Mouse (Mus musculus) v-Abl transformed pro-B cells (cell line): ENCODE data around the gene Opcml.

Source experiments
- in situ Hi-C, 2 experiments: fragments of 400-800 bp; cut with MboI; formaldehyde crosslinking; loops; one replicate each; pipeline ENCODE4 v1.15.1; 2025; ENCODE audit not compliant: unreplicated experiment in 2 of 2

Gene Opcml

DNA sequence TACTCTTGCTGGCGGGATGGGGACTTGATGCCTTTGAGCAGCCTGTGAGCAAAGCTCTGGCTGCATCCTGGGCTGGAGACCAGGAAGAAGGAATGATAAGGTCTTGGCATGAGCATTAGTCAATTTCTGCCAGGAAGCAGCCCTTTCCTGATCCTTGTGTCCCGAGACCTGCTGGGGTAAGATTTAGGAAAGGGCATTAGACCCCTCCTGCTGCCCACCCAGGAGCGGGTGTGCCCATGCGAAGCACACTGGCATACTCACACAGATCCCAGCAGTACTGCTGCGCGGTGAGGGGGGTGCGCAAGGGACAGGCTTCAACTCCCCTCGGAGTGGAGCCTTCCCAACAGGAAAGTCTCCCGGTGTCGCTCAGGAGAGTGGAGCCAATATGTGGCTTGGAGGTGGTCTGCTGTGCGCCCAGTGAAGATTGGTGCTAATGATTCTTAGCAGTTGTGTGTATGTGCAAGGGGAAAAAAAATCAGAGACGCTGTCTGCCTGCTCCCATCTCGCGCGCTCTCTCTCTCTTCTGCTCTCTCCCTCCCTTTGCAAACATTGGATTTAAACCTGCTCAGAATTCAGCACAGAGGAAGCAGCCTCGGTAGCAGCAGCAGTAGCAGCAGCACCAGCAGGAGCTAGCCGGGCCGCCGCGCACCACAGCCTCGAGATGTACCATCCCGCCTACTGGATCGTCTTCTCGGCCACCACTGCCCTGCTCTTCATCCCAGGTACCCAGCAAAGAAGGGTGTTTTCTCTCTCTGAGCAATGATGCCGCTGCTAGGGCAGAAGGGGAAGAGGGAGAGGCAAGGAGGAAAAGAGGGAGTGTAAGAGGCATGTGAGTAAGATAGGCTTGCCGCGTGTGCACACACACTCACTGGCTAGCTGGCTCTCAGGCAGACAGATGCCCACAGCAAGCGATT lies at the start of gene Opcml:
Opcml (plus strand) TSS at position 51 of the 914 bp plus-strand sequence.
- in situ Hi-C loops, result no loop called here

DNA sequence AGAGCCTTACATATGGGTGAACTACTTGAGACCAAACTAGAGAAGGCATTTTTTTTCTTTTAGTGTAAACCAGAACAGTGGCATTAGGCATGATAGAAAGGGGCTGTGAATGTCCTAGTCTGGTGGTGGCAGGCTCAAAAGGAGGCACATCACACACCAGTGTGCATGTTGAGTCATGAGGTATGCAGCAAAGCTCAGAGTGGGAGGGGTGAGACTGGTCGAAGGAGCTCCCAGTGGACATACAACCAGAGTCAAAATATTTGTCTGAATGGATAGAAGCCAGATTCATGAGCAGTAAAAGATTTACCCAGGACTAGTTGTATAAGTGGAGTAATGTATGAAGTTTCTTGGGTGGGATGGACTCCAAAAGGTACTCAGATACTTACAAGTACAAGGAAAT lies 31.9 kb upstream of the Opcml start:
- in situ Hi-C loops, result no loop called here

DNA sequence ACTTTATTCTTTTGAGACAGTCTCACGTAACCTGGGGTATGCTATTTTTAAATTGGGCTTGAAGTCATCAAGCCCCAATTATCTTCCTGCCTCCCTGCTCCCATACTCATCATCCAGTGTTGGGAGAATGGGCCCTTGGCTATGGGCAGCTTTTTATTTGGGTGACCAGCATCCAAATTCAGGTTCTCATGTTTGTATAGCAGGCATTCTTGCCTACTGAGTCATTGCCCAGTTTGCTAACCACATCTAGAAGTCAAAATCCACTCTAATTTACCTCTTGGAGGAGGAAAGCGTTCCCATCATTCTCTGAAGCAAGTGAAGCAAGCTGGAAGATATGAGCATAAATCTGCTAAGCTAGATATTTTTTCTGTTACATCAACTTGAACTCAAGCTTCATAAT lies 29.4 kb upstream of the Opcml start:
- in situ Hi-C loops, result no loop called here

DNA sequence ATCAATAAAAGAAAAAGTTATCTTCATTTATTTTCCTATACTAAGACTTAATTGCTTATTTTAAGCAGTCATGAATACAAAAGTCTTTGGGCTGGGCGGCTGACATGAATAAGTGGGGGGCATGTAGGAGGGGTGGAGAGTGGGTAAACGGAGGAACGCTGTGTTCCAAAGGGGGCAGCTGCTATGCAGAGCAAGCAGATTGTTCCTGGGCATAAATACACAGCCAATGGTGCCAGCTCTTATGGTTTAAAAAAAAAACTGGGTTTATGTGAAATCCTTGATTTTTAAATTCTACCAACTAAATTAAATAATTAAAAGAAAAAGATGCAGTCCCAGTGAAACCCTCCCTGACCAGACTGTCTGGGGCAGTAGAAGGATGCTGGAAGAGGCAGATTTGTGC lies 24.1 kb upstream of the Opcml start:
- in situ Hi-C loops, result no loop called here

DNA sequence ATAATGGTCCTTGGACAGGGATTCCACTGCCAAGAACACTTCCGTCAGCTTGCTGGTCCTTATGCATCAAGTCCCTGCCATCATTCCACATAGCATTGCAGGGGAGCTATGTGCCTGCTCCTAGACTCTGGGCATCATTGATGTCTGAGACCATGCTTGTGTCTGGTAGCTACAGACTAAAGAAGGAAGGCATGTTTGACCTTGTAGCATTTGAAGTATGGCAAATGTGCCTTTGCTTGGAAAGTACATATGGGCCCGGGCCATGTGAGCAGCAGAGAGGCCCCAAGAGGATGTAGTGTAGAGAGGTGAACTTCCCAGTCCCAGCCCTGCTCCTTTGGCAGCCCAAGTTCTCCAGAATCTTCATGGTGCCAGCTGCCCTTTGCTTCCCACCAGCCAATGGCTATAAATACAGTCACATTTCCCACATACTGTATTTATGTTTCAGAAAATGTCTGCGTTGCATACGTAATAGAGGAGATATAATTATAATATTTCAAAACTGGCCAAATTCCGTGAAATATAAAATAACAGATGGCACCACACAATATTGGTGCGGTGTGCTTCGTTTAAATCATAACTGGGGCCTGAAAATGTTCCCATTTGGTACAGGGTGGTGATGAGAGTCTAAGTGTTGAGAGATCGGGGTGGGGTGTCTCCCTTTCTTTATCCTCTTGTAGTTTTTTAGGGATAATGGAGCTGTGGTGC lies 23.2 kb upstream of the Opcml start:
- in situ Hi-C loops, result no loop called here

DNA sequence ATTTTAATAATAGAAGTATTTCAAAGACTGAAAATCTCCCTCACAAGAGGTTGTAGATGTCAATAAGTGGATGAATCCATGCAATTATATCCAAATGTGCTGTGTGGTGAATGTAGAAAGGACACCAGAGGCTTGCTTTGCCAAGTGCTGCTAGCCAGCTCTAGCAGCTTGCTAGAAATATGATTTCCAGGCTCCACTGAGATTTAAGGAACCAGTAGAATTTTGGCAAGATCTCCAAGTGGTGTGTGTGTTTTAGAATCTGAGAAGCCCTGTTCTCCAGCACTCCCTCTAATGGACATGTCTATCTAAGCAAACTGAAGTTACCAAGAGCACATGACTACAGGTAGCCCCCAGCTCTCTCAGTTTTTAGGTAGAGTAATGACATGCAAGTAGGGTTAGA lies 21.8 kb upstream of the Opcml start:
- in situ Hi-C loops, result no loop called here

DNA sequence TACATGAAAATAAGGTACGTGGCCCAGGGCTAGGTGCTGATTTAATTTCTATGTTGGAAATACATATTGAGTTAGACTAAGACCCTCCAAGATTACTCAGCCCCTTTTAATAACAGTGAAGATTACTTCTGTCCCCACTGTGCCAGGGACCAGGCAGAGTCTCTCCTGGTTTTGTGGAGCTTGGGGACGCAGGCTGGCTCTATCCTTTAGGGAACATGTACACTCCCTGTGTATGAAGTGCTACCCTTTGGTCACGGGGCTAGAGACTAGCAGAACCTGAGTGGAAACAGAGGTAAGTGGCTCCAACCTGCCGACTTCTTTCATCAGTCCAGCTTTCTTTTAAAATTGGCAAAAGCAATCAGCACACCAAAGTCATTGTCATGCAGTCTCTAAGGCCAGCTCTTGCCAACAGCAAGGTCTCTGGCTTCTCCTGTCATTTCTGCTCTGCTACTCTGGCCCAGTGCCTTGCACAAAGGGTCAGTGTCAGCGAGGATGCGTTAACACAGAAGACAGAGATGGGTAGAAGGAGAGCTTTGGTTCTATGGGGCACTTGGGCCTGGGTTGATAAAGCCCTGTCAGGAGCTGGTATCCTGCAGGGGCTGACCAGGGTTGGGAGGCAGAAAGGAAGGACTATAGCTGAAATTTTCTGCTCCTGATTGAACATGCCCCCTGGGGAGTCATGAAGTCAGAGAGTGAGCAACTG lies 9.1 kb upstream of the Opcml start:
- in situ Hi-C loops, result no loop called here

DNA sequence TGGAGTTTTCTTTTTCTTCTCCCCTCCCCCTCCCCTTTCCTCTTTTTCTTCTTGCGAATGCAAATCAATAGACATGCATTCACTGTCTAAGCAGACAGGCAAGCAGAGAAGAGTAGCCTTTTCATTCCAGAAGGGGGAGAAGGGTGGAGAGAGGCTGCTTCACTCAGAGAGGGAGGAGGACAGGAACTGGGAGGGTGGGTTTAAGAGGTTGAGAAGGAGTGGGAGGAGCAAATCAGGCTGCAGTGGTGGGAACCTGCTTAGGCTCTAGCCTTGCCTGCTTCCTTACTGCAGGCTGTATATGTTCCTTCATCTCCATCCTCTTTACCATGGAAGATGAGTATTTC lies 8.6 kb upstream of the Opcml start:
- in situ Hi-C loops, result no loop called here

DNA sequence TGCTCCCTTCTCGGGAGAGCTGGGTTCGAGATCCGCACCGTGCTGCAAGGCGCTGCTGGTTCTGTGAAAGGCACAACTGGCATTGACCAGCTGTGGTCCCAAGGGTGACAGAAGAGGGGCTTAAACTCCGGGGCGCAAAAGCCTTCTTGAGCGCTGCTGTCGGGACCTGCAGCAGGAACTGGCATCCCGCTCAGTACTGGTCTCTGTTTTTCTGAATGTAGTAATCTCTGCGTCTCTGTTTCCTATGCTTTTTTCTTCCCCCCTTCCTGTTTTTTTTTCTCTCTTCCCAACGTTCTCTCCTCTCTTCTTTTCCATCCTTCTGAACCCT lies 1.0 kb downstream of the Opcml start:
- in situ Hi-C loops, result no loop called here

DNA sequence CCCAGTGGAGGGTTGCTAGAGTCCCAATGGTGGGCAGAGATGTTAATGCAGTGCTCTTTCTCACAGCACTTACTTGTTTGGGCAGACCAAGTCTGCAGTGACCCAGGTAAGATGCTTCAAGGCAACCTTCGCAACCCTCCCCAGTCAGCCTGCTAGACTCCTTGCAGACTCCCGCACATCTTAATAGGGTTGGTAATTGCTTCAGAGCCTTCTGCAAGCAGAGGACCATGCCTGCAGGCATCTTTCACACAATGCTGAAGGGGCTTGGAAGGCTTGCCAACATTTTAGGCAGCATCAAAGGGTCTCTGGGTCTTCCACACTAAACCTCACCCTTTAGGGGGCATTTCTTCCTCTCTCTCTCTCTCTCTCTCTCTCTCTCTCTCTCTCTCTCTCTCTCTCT lies 1.7 kb downstream of the Opcml start:
- in situ Hi-C loops, result no loop called here

DNA sequence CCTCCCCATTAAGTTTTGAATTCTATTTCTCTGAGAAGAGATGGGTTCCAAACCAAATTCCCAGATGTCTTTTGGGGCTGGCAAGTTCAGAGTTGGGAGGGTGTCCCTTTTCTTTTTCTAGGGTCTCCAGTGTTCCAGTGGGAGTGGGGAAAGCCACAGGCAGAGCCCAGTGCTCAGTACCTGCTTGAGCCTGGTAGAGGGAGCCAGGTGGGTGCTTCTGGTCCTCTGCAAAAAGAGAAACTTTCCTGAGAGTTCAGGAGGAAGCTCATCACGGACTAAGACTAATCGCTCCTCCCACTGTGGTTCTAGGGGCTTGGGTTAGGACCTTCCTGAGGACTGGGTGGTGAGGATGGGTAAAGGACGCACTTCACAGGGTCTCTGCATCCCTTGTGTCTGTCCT lies 2.4 kb downstream of the Opcml start:
- in situ Hi-C loops, result no loop called here

DNA sequence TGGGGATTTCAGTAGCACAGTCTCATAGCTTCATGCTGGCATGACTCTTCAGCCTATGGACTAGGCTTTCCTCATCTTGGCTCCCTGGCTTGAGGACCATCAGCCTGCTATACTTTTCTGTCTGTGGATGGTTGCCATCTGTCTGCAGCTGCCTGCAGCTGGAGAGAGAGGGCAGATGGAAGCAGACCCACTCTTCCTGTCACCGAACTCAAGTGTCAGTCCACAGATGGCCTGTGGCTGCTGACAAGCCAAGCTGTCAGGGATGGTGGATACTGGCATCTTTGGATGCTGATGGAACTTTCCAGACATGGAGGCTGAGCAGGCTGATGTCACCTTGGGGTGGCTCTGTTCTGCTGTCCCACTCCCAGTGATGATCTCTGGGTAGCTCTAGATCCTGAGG lies 6.0 kb downstream of the Opcml start:
- in situ Hi-C loops, result no loop called here

DNA sequence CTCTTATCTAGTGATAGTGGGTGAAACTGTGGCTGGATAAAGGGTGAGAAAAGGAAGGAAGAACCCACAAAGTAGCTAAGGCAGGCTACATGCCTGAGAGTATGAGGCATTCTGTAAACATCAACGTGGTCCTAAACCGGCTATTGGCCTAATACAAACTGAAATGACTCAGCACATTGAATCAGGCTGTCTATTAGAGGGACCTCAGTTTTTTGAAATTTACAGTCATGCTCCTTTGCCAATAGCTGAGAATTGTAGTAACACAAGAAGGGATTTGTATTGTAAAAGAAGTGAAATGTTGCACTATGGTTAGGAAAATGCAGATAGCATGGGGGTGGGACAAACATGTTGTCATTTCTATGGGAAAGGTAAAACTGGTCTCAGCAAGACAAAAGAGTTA lies 10.4 kb downstream of the Opcml start:
- in situ Hi-C loops, result no loop called here

DNA sequence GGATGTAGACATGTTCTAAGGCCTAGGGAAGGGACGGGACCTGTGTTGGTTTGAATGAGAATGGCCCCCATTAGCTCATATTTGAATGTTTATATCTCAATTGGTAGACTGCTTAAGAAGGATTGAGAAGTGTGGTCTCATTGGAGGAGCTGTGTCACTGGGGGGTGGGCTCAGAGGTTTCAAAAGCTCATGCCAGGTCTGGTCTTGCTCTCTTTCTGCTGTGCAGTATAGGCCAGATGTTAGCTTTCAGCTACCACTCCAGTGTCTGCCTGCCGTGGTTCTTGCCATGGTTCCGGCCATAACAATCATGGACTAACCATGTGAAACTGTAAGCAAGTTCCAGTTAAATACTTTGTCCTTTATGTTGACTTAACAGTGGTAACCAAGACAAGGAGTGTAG lies 11.2 kb downstream of the Opcml start:
- in situ Hi-C loops, result no loop called here

DNA sequence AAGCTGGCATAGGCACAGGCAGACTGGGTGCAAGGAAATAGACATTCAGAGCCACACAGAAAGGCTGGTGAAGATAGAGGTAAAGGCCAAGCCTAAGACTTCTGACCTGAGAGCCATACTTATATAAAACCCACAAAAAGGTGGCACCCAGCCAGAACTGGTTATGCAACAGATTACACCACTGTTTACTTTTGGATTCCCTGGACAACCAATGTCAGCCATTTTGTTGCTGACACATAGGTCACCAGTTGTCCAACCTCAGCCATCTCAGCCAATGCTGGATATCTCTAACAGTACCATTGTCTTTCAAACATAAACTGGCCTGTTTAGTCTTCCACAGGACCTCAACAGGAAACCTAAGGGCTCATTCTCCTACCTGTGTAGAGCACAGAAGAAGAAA lies 11.8 kb downstream of the Opcml start:
- in situ Hi-C loops, result no loop called here

DNA sequence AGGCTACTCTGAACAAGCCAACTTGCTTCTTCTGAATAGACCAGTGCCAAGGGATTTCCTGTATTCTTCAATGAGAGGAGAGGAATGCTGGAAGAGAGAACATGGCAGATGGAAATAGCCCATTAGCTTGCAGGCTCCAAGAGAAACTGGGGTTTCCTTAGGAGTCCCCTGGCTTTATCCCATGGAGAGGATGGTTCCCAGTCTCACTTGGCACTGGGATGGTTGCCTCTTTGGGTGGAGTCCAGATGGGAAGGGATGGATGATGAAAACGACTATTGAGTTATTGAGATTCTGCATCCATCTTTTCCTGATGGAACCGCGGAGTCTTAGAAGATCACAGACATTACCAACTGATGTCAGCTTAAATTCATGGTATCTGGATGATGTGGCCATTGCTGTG lies 13.9 kb downstream of the Opcml start:
- in situ Hi-C loops, result no loop called here

DNA sequence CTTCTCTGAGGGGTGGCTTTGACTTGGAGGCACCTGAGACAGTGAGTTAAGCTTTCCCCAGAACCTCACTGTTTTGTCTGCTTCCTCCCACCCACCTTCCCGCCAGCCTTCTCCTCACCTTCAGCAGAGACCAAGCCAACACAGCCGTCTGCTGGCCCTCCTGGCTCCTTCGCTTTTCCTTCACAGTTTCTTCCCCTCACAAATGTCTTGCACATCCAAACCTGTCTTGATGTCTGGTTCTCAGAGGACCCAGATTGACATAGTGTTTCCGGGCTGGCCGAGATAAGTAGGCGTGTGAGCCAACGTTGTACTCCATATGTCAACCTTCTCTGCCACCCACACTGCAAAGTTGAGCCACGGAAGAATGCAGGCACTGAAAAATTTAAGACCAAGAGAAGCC lies 19.2 kb downstream of the Opcml start:
- in situ Hi-C loops, result no loop called here

DNA sequence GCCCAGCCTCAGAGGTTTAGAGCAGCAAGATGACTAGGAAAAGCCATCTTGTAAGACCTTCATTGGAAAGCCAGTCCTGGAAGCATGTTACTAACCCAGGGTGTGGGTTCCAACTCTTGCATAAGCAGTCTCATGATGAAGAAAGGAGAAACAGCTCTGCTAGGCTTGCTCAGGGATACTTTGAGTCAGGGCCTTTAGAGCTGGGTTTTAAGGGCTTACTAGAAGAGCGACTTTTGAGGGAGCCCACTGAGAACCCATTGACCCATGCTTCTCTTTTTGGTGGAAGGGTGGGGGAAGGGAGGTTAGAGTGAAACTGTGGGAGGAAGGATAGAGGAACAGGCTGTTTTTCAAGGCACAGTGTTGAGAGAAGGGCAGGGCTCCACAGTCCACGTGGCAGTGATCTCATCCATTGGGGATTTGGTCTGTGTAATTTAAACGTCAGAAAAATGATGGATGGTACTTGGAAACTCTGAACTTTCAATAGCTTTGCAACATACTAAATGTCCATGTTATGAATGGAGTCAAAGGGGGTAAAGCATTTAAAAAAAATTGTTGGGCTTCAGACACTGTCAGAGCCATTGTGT lies 22.7 kb downstream of the Opcml start:
- in situ Hi-C loops, result no loop called here

DNA sequence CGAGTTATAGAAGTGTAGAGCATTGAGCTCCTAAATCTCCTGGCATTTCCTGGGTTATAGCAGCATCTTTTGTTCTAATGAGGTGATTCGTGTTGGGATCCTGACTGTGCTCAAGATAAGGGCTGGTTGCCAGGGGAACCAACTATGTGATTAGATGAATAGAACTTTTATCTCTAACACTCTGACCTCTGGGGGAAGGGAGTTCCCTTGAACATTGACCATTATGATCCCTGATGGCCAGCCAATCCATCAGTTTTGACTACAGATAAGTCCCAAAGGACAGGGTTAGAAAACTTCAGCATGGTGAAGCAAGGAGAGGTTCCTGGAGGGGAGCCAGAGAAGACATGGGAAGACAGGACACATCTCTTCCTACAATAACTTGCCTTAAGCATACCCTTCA lies 23.6 kb downstream of the Opcml start:
- in situ Hi-C loops, result no loop called here

DNA sequence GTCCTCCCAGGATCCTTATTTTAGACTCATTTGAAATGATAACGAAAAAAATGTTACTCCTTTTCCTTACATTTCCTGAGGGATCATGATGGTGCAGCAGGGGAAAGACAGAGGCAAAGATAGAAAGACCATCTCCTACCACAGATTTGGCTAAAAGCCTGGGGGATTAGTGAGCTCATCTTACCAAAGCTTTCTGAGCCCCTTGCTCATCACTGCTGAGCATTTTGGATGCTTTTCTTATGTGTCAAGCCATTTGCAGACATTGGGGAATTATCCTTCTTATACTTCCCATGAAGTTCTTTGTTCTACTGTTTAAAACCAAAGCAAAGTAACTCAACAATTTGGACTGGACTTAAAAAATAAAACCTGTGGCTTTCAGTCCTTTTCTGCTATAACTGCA lies 30.6 kb downstream of the Opcml start:
- in situ Hi-C loops, result no loop called here

DNA sequence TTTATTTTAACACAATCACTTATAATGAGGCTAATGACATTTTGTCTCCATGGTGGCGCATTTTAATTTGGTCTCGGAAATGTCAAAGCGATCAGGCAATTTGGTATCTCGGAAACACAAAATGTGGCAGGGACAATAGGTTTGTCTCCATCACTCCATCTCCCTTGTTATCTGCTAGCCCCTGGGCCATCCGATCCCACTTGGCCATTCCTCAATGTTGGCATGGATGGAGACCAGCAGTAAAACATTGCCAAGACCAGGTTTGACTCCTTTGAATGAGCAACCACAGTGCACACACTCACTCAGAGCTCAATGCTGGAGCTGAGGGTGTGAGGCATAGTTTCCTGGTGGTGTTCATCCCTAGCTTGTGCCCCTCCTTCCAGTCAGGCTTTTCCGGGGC lies 32.1 kb downstream of the Opcml start:
- in situ Hi-C loops, result no loop called here
